Mouse (Mus musculus): ENCODE results near the gene Ptprk.

GRCm38 (mm10) chr10:28075491-28076035 lies 943 bp downstream of the Ptprk start:
- TF ChIP-seq CTCF (IDR thresholded peaks at IDR 0.05; ENCODE audit: low read depth, low read length) (no peak), POLR2AphosphoS5 (IDR thresholded peaks at IDR 0.05; ENCODE audit: insufficient replicate concordance, low read depth, low read length) (no peak)
